Mouse (Mus musculus) brain, embryonic 14.5 days (tissue): ENCODE measurements at regions not wholly inside any gene's neighbourhood (a gene's known extent, or its start where the extent isn't known, plus 50 kb on each side); places are given as distances from the start of the nearest gene placed in this dataset.

ENCODE experiments used
- DNase-seq: peaks from one replicate; pipeline ENCODE4 v3.0.0-alpha.2; 2011; ENCODE audit warnings: low read depth
- CTCF ChIP-seq: fragments of 200-500 bp; IDR thresholded peaks from 2 replicates; pipeline ENCODE4 v1.5.1; 2012; ENCODE audit warnings: inconsistent platforms, mild to moderate bottlenecking, moderate library complexity, borderline replicate concordance; ENCODE audit not compliant: insufficient read depth, insufficient read length; ENCODE audit errors: extremely low read depth
- POLR2A ChIP-seq: fragments of 200-500 bp; IDR thresholded peaks from 2 replicates; pipeline ENCODE4 v1.6.1; 2012; ENCODE audit warnings: mild to moderate bottlenecking, inconsistent platforms, borderline replicate concordance; ENCODE audit not compliant: poor library complexity, insufficient read depth, insufficient read length, severe bottlenecking; ENCODE audit errors: extremely low read depth

GRCm38 (mm10) chr16:55589382-55589956, 249.2 kb downstream of the Nfkbiz start:
- no peak for DNase-seq
- TF ChIP-seq POLR2A (no peak), CTCF (no peak)

GRCm38 (mm10) chr16:55587138-55587537, 251.6 kb downstream of the Nfkbiz start:
- DNase-seq = no peak
- TF ChIP-seq POLR2A = no peak
- no peak for TF ChIP-seq CTCF

GRCm38 (mm10) chr16:55582906-55583305, 255.8 kb downstream of the Nfkbiz start:
- no peak for TF ChIP-seq CTCF
- no peak for TF ChIP-seq POLR2A
- DNase-seq = no peak

GRCm38 (mm10) chr16:55582029-55582428, 256.7 kb downstream of the Nfkbiz start:
- no peak for DNase-seq
- no peak for TF ChIP-seq CTCF
- no peak for TF ChIP-seq POLR2A

- no peak for DNase-seq
- no peak for TF ChIP-seq CTCF
- no peak for TF ChIP-seq POLR2A
These were observed 257.9 kb downstream of the Nfkbiz start for GRCm38 (mm10) chr16:55580827-55581226.

- no peak for DNase-seq
- TF ChIP-seq POLR2A (no peak), CTCF (no peak)
These were observed 260.0 kb downstream of the Nfkbiz start for GRCm38 (mm10) chr16:55578686-55579085.

GRCm38 (mm10) chr16:55575609-55576283, 263.0 kb downstream of the Nfkbiz start:
- peak; percentile 12 for DNase-seq

- TF ChIP-seq POLR2A (no peak), CTCF (no peak)
- peak; percentile 38 for DNase-seq
These were observed 267.6 kb downstream of the Nfkbiz start for GRCm38 (mm10) chr16:55571106-55571505.

- no peak for DNase-seq
- TF ChIP-seq POLR2A (no peak), CTCF (no peak)
These were observed 268.6 kb downstream of the Nfkbiz start for GRCm38 (mm10) chr16:55570097-55570496.

GRCm38 (mm10) chr16:55555821-55556535, 258.2 kb upstream of the Zpld1 start:
- DNase-seq = peak; percentile 93
- TF ChIP-seq CTCF (no peak), POLR2A (no peak)

GRCm38 (mm10) chr16:55555224-55555623, 257.4 kb upstream of the Zpld1 start:
- DNase-seq = no peak
- no peak for TF ChIP-seq POLR2A
- TF ChIP-seq CTCF = no peak

- no peak for DNase-seq
- TF ChIP-seq POLR2A (no peak), CTCF (no peak)
These were observed 256.1 kb upstream of the Zpld1 start for GRCm38 (mm10) chr16:55553896-55554295.
